Comparison of ENCODE assay signal across 10 mouse cellular contexts in the genomic region with DNA sequence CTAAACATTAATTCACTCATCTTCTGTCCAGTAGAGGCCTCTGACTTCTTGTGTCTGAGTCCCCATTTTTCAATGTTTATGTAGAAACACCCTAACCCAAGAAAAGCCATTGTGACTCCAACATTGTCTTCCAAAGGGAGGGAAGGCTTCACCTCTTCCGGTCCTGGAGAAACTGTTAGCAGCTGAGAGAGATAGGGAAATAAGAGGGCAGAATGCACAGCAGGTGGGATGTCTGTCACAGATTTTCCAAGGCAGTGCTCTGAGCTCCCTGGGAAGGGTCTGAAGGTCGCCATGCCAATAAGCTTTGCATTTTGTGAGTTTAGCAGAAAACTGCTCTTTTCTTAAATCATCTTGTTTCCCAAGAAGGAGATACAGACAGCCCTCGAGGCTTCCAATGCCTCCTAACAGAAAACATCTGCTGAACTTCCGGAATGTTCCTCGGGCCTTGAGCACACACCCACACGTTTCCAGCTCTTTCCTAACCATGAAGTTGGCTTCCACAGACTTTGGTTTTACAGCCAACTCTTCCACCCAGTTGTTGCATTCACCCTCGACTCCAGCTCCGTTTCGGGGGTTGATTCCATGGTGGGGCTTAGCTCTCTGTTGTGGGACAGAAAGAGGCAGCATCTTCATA.
DNase-seq lines count a peak whose midpoint lies in the region; ATAC-seq lines count a peak whose summit lies in the region.
"Had no signal": no experiment of that assay in that cellular context is flagged by ENCODE, and none has a peak within 500 bp of the region (broad histone marks: within the 10 kb centered on the region; RNA-seq: fewer than 3 reads in every experiment).

No protein-coding gene starts in this region.

- H3K36me3 ChIP-seq in heart, embryonic 12.5 days = no peaks in the 10 kb centered on the region
- H3K36me3 ChIP-seq: liver, embryonic 12.5 days had no signal

- H3K9ac ChIP-seq in heart, embryonic 12.5 days = no peak overlapping the region
- H3K9ac ChIP-seq: liver, embryonic 12.5 days had no signal

- no peak overlapping the region for H3K4me3 ChIP-seq in heart, embryonic 12.5 days
- H3K4me3 ChIP-seq: liver, embryonic 12.5 days had no signal

- peak; percentile 72 for DNase-seq in heart, adult 8-10 months (ENCODE audit: low spot score)
- peak; percentile 54 for DNase-seq in urinary bladder, postnatal 14 days (ENCODE audit: low spot score)
- DNase-seq in urinary bladder, postnatal 4 days (ENCODE audit: low spot score in 2 of 2) = no peak
- DNase-seq in heart, postnatal 10 days = peak; percentile 71 to 72
- DNase-seq in MN1 (ENCODE audit: low spot score) = no peak
- no peak for DNase-seq in cerebellum, adult 11-12 months
- DNase-seq in testis, postnatal 14 days (ENCODE audit: low spot score) = no peak

- no peak for ATAC-seq in heart, embryonic 12.5 days (ENCODE audit: insufficient number of reproducible peaks, low FRiP score)
- ATAC-seq: forebrain, embryonic 16.5 days; liver, embryonic 12.5 days had no signal

- peaks cover 68% of the 10 kb centered on the region for H3K4me1 ChIP-seq in heart, embryonic 12.5 days (replicated peaks)
- H3K4me1 ChIP-seq: liver, embryonic 12.5 days had no signal

- whole genome bisulfite sequencing in heart, embryonic 12.5 days = 63% methylated on average over 9 of the region's 9 CpGs

- intact Hi-C loops in heart, postnatal 10 days (cut with DNase I) = no loop called here

- H3K27me3 ChIP-seq in heart, embryonic 12.5 days (replicated peaks) = no peaks in the 10 kb centered on the region

- no peaks in the 10 kb centered on the region for H3K9me3 ChIP-seq in heart, embryonic 12.5 days (replicated peaks)
- H3K9me3 ChIP-seq: liver, embryonic 12.5 days had no signal

- no peak overlapping the region for H3K4me2 ChIP-seq in heart, embryonic 12.5 days
- H3K4me2 ChIP-seq: liver, embryonic 12.5 days had no signal

- no peak overlapping the region; the same call in 1 of the 2 replicates for H3K27ac ChIP-seq in heart, embryonic 12.5 days (ENCODE audit: poor library complexity, severe bottlenecking)
- H3K27ac ChIP-seq: liver, embryonic 12.5 days had no signal

Comparison
In these comparisons a context has a peak if more than half of its experiments do, and no peak if none do; other contexts are left out.
1. DNase-seq: peak in heart, adult 8-10 months (single experiment), urinary bladder, postnatal 14 days (single experiment) and heart, postnatal 10 days (2 of 2); none in urinary bladder, postnatal 4 days (0 of 2), MN1 (single experiment), cerebellum, adult 11-12 months (single experiment) and testis, postnatal 14 days (single experiment).